Mouse (Mus musculus): Measurements from ENCODE around the gene Map2k5.

GRCm38 (mm10) chr9:63359016-63359415 is 18.7 kb downstream of the Map2k5 start:
- no peak for TF ChIP-seq CTCF (IDR thresholded peaks at IDR 0.05; ENCODE audit: borderline replicate concordance, insufficient read depth, low read length)
- no peak for TF ChIP-seq POLR2A (IDR thresholded peaks at IDR 0.05; ENCODE audit: low read depth, low read length)
